Mouse (Mus musculus) c-Kit-positive CD71-positive TER-119-positive erythroid progenitor cells, embryonic 14.5 days (primary cell): Measurements from ENCODE around the gene Ccl12.

Source experiments
- DNase-seq: peaks from one replicate; pipeline ENCODE4 v3.0.0-alpha.2; 2013; ENCODE audit warnings: low spot score

The Ccl12 gene

DNA sequence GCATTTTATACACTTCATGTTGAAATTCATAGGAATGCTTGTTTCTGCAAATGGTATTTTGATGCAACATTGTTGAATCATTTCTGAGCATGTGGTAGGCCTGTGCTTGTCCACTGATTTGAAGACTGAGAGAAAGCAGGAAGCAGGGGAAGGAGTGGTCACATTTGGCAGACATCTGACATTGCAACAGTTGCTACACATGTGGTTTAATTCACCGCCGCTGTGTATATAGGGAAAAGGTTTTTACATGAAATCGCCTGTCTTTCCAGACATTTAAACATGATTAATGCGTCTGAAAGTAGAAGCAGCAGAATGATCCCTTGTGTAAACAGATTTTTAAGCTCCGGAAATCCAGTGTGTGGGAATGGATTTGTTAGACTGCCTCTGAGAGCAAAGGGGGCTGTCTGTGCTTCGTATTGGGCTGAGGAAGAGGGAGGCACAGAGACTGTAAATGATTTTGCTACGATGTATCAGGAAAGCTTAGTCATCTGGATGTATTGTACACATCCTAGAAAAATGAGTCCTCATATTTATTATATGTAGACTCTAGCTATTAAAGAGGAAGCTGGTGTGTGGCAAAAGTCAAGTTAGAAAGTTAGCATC lies 37.9 kb downstream of the Ccl12 start:
- DNase-seq: no peak
